Mouse (Mus musculus): ENCODE measurements at regions not wholly inside any gene's neighbourhood (a gene's known extent, or its start where the extent isn't known, plus 50 kb on each side); places are given as distances from the start of the nearest gene placed in this dataset.

DNA sequence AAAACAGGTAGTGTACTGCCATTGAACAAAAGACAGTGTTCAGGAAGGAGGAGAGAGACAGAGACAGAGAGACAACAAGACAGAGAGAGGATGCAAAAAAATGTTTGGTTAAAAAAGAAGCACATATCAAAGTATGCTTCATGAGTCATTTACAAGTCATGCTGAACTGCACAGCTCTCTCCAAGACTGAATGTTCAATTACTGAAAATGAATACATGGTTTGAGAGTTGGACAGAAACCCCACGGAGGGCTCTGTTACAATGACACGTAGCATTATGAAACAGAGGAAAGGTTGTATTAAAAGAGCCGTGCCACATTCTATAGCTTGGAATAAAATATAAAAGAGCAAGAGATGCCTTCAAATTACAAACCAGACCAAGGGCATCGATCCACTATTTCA is 164.3 kb upstream of the Gm9747 start:
- no peak for DNase-seq

DNA sequence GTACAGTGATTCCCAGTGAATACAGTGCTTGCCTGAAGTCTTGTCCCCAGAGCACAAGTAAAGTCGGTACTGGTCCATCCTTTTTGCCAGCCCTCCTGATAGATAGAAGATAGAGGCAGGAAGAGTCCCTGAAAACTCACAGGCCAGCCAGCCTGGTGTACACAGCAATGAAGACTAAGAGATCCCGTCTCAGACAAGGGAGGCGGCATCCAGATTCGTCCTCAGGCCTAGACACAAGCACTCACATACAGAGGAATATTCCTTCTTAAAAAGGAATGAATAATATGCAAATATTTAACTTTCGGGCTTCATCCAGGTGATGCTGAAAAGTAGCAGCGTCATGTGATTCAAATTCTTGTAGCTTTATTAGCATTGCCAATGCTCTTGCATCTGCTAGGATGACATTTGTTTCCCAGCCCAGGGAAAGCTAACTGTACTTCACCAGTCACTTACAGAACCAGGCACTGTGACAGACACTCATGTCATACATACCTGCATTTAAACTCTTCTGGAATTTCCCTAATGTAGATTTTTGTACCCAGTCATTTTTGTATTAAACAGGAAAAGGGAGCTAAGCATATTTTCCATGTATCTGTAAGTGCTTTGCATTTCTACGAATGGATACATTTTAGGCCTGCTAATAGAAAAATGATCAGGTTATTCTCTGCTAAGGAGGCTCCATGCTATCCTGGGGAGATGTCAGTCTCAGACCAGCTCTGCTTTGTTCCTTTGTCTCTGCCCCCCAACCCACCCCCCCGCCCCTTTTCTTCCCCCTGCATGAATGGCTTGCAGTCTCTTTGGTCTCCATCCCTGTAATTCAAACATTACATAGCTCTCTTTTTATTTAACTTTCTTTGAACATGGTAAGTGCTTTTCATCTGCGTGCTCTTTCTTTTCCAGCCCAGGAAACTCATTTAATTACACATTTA is 162.5 kb upstream of the Gm9747 start:
- no peak for DNase-seq

DNA sequence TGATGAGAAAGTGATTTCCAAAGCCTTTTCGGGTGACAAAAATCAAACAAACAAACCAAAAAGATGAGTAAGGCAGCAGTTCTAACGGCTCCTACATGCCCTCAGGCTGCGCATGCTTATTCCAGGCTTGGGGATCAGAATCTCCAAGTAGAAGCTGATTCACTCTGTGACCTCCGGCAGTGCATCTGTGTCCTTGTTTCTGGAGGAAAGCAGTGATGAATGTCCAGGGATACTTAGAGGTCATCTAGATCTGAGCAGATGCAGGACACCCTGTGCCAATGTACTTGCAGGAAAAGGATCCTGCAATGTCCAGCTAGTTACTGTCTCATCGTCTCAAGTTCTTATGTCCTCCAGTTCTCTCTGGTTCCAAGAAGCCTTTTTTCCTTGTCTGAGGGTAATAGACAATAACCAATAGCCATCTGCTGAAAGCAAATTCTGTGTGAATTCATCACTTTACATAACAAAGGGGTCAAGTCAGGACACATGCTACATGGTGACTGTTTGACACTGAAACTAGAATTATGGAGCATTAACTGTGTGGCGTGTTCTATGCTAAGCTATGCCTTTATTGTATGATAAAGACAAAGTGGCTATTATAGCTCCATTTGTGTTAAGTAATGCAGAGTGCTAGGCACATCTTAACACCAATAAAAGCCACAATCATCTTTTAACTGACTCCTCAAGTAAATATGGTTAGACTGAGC is 143.6 kb upstream of the Gm9747 start:
- no peak for DNase-seq

DNA sequence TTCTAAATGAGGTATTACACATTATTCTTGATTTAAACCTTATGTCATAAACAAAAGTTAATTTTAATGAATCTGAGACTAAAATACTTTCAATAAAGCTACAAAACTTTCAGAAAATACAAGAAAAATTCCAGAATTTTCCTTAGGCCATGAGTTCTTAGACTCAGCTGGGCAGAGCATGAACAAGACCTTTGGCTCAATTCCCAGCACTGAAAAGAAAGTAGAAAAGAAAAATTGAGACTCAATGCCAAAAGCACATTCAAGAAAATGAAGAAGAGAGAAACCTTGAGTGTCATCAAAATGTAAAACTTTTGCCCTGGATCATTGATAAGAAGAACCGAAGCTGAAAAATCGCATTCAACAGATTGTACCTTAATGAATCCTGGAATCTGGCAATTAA is 137.8 kb upstream of the Gm9747 start:
- DNase-seq: no peak

DNA sequence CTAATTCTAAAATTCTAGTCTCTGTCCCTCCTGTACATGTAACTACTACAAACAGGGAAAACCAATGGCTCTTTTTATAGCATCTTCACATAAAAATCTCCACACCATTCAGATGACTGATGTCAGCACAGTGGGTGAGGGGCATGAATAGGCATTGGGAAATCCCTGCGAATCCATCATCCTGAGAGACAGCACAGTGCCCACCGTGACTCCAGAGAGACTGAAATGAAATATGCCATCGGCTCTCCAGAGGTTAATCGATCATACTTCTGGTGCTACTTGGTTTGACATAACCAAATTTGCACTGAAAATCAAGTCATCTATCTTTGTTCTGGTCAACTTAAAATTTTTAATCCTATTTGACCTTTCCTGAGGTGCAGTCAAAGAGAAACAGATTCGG is 126.2 kb upstream of the Gm9747 start:
- no peak for DNase-seq

DNA sequence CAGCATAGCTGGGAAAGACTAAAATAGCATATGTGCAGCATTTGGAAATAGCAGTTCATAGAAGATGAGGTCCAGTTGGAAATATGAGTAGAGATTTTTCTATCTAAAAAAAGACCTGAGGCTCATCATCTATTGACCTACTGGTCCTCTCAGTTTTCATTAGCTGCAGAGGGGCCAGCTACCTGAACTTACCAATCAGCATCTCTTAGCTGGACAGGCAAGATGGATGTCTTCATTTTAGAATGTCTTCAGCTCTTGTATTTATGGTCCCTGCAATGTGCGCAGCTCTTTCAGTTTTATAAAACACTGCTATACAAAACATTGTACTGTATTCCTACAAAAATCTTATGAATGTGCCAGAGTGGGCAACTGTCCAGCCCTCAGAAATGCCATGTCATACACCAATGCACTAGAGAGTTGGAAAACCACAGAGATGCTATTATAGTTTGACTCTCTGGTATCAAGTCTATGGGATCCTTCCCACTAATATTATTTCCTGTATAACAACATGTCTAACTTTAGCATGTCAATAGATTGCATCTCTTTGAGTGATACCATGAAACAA is 122.8 kb upstream of the Gm9747 start:
- DNase-seq: peak; percentile 20

DNA sequence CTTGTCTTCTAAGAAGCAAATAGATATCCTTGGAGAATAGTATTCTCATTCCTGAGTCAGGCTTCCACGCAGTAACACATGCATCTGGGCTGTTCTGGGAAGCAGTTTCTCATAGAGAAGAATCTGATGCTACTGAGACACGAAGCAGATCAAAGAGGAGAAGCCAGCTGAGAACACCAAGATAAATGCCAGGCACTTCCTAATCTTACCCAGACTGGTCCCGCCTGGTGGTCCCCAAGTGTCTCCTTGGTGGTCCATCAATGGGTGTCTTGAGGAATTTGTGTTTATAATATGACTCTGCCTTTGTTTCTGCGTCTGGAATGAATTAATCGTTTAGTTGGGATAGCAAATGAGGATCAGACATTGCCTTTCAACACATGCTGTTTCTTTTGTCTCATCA is 120.5 kb upstream of the Gm9747 start:
- DNase-seq: no peak

DNA sequence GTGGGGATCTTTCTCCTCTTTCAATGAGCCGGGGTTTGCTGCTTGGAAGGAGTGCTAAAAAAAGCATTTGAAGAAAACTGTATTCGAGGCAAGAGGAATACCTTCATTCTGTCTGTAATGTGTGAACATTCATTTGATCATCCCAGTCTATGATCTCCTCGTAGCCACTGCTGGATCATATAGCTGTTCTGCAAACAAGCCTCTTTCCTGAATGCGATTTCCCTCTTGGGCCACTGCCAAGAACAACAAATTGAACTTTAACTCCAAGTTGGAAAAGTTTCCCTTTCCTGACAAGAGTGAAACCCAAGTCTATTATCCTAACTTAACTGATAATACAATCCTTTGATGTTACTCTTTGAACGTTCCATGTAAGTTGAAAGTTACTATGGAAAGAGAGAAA is 108.4 kb upstream of the Gm9747 start:
- DNase-seq: no peak

DNA sequence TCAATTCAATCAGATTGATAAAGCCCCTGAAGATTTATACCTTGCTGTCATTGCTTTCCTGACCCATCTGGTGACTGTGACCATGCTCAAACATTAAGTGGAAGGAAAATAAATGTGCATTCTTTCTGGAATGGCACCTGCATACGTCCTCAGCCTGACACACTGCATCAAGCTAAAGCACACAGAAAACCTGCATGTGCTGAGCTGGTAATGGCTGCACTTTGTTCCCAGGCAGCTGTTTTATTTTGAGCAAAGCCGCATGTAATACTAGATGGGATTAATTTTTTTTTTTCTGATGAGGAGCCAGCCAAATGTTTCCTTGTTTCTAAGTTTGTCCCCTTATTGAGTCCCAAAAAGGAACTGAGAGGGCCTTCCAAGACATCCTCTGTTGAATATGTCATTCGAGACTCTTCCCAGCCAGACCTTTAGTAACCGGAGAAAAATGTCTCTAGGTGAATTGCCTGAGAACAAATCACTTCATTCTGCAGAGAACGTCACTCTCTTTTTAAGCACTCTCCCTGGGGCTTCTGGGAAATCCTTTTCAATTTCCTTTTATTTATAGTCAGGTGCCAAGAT is 103.1 kb upstream of the Gm9747 start:
- no peak for DNase-seq

DNA sequence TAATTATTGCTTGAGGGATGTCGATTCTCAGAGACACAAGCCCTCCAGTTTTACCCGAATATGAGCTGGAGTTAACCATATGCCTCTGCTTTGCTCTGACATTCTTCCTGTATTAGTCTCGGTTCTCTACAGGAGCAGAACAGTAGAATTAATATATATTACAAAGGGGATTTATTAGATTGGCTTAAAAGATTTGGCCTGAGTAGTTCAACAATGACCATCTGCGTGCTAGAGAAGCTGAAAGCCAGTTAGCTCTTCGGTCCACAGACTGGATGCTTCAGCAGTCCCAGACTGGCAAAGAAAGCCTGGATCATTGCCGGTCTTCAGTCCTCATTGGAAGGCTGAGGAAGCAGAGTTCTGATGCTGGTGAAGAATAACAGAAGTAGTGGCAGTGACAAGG is 100.4 kb upstream of the Gm9747 start:
- no peak for DNase-seq

DNA sequence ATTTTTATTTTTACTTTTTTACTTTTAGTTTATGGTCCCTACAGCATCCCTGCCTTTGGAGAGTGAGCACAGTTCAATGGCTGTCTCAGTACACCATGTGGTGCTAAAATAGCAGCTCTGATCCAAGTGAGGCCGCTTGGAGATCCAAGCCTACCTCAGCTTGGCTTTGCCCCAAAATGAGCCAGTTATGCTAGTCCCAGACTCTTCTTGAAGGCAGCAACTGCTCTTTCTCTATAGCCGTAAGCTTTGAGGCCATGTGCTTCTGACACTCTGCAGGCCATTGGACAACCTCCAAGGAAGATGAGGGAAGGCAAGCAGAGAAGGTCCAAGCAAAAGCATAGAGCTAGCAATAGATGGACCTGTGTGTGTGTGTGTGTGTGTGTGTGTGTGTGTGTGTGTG is 98.0 kb upstream of the Gm9747 start:
- no peak for DNase-seq

DNA sequence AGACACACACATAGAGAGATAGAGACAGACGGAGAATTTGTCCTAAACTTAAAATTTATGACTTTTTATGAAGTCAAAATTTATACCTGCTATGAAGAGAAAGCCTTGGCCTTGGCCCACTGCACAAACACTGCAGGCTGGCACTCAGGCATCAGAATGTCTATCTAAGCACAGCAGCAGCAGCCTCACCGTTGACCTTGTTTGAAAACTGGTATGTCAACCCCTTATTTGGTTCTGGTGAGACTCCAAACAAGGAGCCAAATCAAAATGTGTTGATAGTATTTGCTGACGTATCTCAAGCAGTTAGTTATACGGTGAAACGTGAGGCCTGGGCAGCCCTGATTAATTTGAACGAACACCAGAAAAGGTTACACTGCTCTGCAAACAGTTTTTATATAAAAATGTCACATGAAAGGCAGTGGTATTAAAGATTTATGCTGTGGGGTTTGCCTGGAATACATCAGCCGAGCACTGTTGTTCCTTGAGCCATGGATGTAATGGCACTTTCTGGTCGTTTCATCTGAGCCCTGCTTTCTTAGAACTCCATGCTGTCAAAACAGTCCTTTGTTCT is 97.1 kb upstream of the Gm9747 start:
- no peak for DNase-seq

DNA sequence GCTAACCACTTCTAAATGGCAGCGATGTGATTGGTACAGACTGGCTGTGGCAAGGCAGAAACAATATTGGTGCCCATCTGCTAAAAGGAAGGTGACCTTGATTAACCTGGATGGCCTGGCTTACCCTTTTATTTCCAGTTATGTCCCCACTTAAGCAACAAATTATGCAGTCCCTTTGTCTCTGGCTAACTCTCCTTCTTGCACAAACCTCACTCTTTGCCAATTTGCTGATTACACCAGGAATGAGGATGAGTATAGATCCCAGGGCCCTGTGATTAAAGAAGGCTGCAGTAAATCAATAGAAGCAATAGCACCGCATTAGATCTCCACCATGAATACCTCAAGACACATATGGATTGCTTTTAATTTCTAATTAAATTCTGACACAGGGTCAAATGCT is 87.7 kb upstream of the Gm9747 start:
- no peak for DNase-seq

DNA sequence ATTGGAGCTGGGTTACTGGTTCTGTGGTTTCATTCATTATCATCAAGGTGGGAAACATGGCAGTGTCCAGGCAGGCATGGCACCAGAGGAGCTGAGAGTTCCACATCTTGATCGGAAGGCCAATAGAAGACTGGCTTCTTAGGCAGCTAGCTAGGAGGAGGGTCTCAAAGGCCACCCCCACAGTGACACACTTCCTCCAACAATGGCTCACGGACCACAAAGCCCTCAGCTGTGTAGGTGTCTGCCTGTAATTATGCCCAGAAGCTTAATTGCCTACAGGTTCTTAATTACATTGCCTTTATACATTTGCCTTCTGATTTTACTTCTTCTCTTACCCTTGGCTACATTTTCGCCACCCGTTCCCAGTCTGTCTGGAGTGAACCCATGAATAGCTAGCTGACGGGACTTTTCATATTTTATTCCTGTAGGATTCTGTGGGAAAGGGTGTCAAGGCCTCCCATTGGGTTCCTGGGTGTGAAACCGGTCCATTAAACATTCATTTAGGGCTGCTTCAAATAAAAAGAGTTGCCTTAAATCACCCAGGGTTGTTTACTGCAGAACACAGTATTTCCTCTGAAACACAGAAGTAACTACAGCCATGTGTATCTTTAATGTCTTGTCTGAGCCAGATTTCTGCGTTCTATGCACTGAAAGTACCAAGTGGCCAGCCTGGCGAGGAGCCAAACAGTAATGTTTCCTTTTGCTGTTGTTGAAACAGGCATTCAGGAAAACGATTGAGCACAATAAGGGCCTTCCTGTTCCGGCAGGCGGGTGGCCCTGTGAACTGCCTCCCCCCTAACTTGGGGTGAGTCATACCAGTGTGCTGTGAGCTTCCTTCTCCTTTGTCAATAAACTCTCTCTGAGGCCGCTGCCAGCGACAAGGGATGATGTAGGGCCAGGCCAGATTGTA is 82.4 kb upstream of the Gm9747 start:
- DNase-seq: peak; percentile 37

DNA sequence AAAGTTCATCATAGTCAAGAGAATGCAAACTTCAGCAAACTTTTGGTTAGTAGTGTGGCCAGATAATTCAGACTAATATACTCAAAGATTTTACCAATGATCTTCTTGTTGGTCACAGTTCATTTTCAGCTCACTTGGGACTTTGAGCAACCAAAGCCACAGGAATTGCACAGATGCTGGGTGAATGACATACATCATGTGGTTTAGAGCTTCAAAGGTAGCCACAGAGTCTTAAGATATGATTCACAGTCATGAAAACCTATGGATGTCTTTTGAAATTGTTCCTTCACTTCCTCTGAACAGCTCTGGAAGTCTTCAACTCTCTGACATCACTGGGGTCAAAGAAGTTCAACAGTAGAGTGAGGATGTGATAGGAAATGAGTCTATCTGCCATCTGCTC is 77.0 kb upstream of the Gm9747 start:
- no peak for DNase-seq

DNA sequence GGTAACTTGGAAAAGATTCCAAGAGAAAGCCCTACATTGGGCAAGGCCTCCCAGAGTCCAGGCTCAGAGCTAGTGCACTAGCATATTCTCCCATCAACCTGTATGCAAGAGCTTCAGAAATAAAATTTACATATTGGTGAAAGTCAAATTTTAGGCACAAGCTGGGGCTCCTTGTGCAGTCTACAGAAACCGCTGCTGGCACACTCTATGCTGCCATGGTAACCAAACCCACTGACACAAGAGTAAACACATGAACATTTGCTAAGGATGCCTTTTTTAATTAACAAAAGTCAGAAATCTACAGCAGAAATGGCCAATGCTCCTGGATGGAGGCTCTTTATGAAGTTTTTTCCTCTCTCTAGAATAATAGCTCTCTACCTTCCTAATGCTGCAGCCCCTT is 75.9 kb upstream of the Gm9747 start:
- DNase-seq: no peak

DNA sequence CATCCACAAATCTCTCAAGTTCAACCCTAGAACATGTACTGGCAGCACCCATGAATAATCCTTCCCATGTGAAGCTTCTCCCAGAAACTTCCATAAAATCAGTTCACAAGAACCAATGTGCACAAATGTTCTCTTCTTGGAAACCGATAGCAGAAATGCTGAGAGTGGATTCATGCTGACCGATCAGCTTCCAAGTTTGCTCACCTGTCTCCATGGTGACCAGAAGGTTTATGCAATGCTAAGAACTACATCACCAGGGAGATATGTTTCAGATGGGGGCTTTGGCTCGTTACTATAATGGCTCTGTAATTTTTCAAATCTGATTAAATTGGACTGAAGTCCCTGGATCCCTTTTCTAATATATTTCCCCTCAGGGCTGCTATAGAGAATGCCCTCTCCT is 74.4 kb upstream of the Gm9747 start:
- no peak for DNase-seq

DNA sequence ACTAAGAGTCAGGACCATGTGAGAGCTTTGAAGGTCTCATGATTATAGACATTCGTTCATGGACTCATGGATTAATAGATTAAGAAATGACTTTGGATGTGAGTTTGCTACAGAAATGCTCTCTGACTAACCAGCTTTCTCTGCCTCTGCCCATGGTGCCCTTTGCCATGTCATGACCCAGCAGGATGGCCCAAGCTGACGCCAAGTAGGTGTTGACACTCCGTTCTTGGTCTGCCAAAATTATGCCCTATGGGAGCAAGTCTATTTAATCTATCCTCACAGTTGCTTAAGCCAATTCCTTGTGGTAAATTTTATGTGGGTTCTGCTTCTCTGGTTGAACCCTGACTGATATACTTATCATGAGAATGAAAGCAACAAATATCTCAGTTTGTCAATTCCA is 73.7 kb upstream of the Gm9747 start:
- DNase-seq: no peak

DNA sequence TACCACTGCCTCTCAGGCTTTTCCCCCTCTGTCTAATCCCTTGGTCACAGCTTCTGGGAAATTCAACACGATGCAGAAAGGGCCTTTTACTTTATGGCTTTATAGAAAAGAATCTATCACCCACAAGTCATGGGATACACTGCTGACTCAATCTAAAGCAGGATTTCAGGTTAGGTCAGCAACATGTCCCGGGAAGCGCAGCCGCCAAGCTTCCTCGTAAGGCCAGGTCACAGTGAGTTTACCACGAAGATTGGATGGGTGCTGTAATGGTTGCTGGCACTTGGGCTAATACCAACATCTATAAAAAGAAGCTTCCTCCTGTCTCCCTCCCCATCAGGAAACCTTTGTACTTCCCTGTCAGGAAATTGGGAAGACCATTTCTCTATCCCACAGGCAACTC is 70.0 kb upstream of the Gm9747 start:
- no peak for DNase-seq

DNA sequence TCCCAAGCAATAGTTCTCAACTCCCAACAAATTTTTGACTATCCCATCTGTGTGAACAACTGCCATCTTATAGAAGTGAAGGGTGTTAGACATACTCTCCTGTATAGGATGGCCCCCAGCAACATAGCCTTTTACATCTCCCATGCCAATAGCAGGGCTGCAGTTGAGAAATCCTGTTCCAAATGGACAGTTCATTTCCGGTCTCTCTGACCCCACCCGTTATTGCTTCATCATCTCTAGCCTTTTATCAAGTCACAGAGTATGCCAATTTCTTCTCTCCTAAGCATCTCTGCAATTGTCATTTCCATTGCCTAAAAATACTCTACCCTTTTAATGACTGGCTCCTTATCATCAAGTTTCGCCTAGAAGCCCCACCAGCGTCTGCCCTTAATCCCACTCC is 64.8 kb upstream of the Gm9747 start:
- DNase-seq: no peak

DNA sequence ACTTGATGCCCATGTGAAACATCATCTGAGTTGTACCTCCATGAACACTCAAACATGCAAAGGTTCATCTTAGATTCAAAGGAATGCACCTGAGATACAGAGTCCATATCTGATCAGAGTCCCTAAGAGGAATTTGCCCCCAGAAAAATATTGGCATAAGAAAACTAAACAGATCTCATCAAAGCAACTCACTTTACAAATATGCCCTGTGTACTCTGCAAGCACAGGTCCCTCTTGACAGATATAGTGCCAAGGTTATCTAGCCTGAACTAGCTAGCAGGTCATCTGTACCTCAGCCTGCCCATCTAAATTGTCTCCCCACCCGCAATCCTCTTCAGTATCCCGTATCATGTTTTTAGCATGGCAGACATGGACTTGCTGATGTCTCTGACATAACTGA is 64.0 kb upstream of the Gm9747 start:
- no peak for DNase-seq

DNA sequence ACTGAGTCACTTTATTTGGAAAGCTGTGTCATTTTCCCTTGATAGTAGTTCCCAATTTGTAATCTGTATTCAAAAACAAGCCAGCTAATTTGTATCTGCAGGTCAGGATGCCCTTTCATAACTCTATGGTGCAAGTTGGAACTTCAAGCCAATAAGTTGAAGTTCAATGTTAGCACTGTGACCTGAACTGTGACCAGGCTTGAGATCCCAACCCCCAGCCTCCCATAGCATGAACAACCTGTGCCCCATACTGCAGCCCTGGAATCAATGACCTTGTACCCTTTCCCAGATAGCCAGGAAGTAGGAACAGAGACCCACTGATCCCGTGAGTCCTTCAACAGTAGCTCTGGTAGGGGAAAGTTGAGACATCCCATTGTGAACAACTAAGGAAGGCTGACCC is 52.5 kb upstream of the Gm9747 start:
- no peak for DNase-seq
